Mouse (Mus musculus) brain, embryonic 14.5 days (tissue): ENCODE results near the gene Fam71b.

Source experiments
- CTCF ChIP-seq: fragments of 200-500 bp; IDR thresholded peaks from 2 replicates; pipeline ENCODE4 v1.5.1; 2012; ENCODE audit warnings: inconsistent platforms, mild to moderate bottlenecking, moderate library complexity, borderline replicate concordance; ENCODE audit not compliant: insufficient read depth, insufficient read length; ENCODE audit errors: extremely low read depth
- POLR2A ChIP-seq: fragments of 200-500 bp; IDR thresholded peaks from 2 replicates; pipeline ENCODE4 v1.6.1; 2012; ENCODE audit warnings: mild to moderate bottlenecking, inconsistent platforms, borderline replicate concordance; ENCODE audit not compliant: poor library complexity, insufficient read depth, insufficient read length, severe bottlenecking; ENCODE audit errors: extremely low read depth

- TF ChIP-seq CTCF = no peak
- TF ChIP-seq POLR2A = no peak
Measured at GRCm38 (mm10) chr11:46398473-46398872, 2.1 kb downstream of the Fam71b start.
